Mouse (Mus musculus): Measurements from ENCODE around the gene Gmcl1. TPM values are rescaled to one million over a fixed set of nuclear protein-coding genes. Genes with fewer than 3 reads are reported as not detected.
A peak's percentile ranks its signal among the peaks of the same experiment; 100 is the strongest.

Gene Gmcl1
- polyA plus RNA-seq, 1 experiment from 2014 or later: 7.5 TPM

DNA sequence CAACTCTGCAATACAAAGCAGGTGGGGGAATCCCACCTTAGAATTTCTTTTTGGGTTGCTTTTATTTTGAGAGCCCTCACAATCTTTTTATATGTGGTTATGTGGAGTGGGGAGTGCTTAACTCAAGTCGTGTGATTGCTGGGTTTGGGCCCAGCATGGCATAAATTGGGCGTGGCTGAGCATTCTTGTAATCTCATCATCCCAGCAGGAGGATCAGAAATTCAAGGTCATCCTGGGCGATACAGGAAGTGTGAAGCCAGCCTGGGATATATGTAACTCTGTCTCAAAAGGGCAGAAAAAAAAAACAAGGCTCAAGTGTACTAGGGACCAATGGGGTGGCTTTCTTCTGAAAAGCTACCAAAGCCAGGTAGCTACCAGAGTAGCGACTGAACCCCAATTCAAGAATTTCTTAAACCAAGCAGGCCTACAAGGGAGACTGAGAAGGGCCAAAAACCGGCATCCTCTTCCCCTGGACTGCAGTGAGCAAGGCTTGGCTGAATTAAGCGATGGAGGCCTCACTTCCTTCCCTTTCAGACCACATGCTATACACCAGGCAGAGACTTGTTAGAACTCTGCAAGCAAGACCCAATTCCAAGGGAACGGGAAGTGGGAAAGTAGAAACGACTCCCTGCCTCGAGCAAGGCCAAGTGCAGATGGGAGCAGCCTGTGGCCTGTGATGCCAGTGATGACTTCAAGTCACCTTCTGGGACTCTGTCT is 72.9 kb downstream of the Gmcl1 start:
- Histone ChIP-seq H3K79me2 (ENCODE audit: inconsistent target) (peaks cover 21% of the 10 kb centered on the region; the same call in 1 of the 2 replicates), H3K36me3 (ENCODE audit: inconsistent target) (peaks cover 61% of the 10 kb centered on the region), H3K27ac (peak overlapping the region; percentile 61), H3K4me3 (ENCODE audit: inconsistent target) (no peak overlapping the region)
- WGBS (ENCODE audit: missing documents): 21% methylated on average over 9 of the region's 9 CpGs

GRCm38 (mm10) chr6:86658501-86658900 is 74.7 kb downstream of the Gmcl1 start:
- Histone ChIP-seq H3K4me3 (ENCODE audit: inconsistent target) (no peak overlapping the region), H3K36me3 (ENCODE audit: inconsistent target) (peaks cover 61% of the 10 kb centered on the region), H3K79me2 (ENCODE audit: inconsistent target) (peaks cover 3% of the 10 kb centered on the region; the same call in 1 of the 2 replicates), H3K27ac (no peak overlapping the region)
- 94% methylated on average over 3 of the region's 3 CpGs for WGBS (ENCODE audit: missing documents)

GRCm38 (mm10) chr6:86654270-86654916 is 78.8 kb downstream of the Gmcl1 start:
- peaks cover 79% of the 10 kb centered on the region for H3K36me3 ChIP-seq (ENCODE audit: inconsistent target)
- H3K27ac ChIP-seq: no peak overlapping the region
- no peak overlapping the region for H3K4me3 ChIP-seq (ENCODE audit: inconsistent target)
- WGBS (ENCODE audit: missing documents): 73% methylated on average over 9 of the region's 9 CpGs
- no peaks in the 10 kb centered on the region; the same call in 1 of the 2 replicates for H3K79me2 ChIP-seq (ENCODE audit: inconsistent target)

- no peaks in the 10 kb centered on the region; the same call in 1 of the 2 replicates for H3K79me2 ChIP-seq (ENCODE audit: inconsistent target)
- peaks cover 79% of the 10 kb centered on the region for H3K36me3 ChIP-seq (ENCODE audit: inconsistent target)
- WGBS (ENCODE audit: missing documents): 94% methylated on average over 5 of the region's 6 CpGs
- H3K4me3 ChIP-seq (ENCODE audit: inconsistent target): no peak overlapping the region
- H3K27ac ChIP-seq: no peak overlapping the region
Measured at GRCm38 (mm10) chr6:86653026-86653425, 80.2 kb downstream of the Gmcl1 start.

DNA sequence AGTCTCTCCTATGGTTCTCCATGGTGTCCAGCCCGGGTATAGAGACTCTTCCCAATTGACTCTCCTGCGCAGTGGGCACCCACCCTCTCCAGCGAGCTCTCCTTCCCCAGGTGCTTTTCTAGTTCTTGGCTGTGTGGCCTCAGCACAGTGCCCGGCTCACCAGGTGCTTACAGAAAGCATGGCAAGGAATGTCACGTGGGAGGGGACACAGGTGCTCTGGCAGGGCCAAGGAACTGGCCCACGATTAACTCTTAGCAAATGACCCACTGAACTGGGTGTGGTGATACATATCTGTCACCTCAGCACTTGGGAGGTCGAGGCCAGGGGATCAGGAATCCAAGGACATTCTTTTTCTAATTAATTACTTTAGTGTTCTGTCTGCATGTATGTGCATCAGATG is 87.0 kb downstream of the Gmcl1 start:
- Histone ChIP-seq H3K79me2 (ENCODE audit: inconsistent target) (no peaks in the 10 kb centered on the region), H3K4me3 (ENCODE audit: inconsistent target) (no peak overlapping the region), H3K27ac (no peak overlapping the region), H3K36me3 (ENCODE audit: inconsistent target) (peaks cover 32% of the 10 kb centered on the region)
- 88% methylated on average over 7 of the region's 7 CpGs for WGBS (ENCODE audit: missing documents)

DNA sequence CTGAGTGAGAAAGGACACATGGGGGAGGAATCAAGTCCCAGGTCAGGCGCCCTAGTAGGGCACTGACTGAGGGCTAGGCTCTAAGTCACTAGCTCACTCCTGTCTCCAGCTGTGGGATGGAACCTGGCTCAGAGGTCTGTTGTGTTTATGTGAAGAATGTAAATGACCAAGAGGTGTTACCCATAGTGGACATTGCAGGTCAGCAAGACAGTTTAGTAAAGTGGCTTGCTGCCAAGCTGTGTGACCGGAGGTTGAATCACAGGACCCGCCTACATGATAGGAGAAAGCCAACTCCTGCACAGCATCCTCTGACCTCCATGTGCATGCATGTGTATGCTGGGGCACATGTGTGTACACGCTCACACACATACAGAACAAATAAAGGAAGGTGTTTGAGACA is 87.6 kb downstream of the Gmcl1 start:
- 97% methylated on average over 4 of the region's 4 CpGs for WGBS (ENCODE audit: missing documents)
- no peak overlapping the region for H3K27ac ChIP-seq
- no peaks in the 10 kb centered on the region for H3K79me2 ChIP-seq (ENCODE audit: inconsistent target)
- no peak overlapping the region for H3K4me3 ChIP-seq (ENCODE audit: inconsistent target)
- peaks cover 26% of the 10 kb centered on the region for H3K36me3 ChIP-seq (ENCODE audit: inconsistent target)

DNA sequence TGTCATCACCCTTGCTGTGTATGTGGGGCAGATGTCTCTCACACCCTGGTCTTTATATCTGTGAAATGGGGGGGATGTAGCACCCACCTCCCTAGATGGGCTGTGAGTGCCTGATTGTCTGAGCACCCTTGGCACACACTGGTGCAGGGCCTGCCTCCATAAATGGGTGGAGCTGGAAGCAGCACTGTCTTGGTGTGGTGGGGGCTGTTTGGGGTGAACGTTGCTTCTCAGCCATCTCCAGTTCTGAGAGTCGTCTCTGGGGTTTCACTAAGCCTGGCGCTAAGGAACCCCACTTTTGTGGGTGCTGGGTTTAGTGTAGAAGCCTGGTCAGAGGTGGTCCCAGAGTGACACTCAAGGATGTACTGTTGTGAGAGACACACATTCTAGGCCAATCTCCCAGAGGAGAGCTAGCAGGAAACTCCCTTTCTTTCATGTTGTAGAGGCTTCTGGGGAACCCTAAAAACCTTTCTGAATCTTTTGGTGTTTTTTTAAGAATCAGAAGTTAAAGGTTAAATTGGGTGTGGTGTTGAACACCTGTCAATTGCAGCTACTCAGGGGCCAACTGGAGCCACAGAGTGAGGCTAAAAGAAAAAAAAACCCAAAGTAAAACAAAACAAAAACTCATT is 88.3 kb downstream of the Gmcl1 start:
- H3K79me2 ChIP-seq (ENCODE audit: inconsistent target): no peaks in the 10 kb centered on the region
- H3K27ac ChIP-seq: no peak overlapping the region
- 90% methylated on average over 3 of the region's 3 CpGs for WGBS (ENCODE audit: missing documents)
- H3K36me3 ChIP-seq (ENCODE audit: inconsistent target): peaks cover 19% of the 10 kb centered on the region
- no peak overlapping the region for H3K4me3 ChIP-seq (ENCODE audit: inconsistent target)

Other genes starting within 250 kb of the Gmcl1 start
- 129 to 213 TPM (median 209 TPM) in 3 replicates for gene Pcbp1, start 207.1 kb downstream of the Gmcl1 start, polyA plus RNA-seq (2018)
- gene Asprv1, start 105.2 kb downstream of the Gmcl1 start, polyA plus RNA-seq (2018): 0.14 to 0.17 TPM in 2 of 3 replicates, not detected in the other
- 6.7 to 27.0 TPM (median 16.6 TPM) in 3 replicates for gene Mxd1, start 64.2 kb downstream of the Gmcl1 start, polyA plus RNA-seq (2018)
- 70.4 to 87.8 TPM (median 86.6 TPM) in 3 replicates for gene Snrnp27, start 48.9 kb downstream of the Gmcl1 start, polyA plus RNA-seq (2018)
- gene Anxa4, start 60.2 kb upstream of the Gmcl1 start, polyA plus RNA-seq (2018): 355 to 520 TPM (median 453 TPM) in 3 replicates
- gene Aak1, start 116.1 kb upstream of the Gmcl1 start, polyA plus RNA-seq (2018): 14.9 to 27.6 TPM (median 23.2 TPM) in 3 replicates

Measured in macrophage (primary cell).